Mouse (Mus musculus): Measurements from ENCODE around the gene Gins1. TPM values are rescaled to one million over a fixed set of nuclear protein-coding genes. Genes with fewer than 3 reads are reported as not detected.

Gene Gins1
- polyA plus RNA-seq, 1 experiment from 2014 or later: 18.7 TPM

GRCm38 (mm10) chr2:150965951-150966350 lies 60.8 kb downstream of the Gins1 start:
- no peak for ATAC-seq
- 84% methylated on average over 10 of the region's 10 CpGs for WGBS (ENCODE audit: insufficient replicate concordance)
- no peak for DNase-seq
- Histone ChIP-seq H3K4me1 (ENCODE audit: insufficient read depth) (no peaks in the 10 kb centered on the region), H3K9me3 (ENCODE audit: low read length) (no peaks in the 10 kb centered on the region), H3K4me3 (ENCODE audit: low read depth, low read length) (no peak overlapping the region), H3K9ac (replicated peaks) (no peak overlapping the region), H3K4me2 (ENCODE audit: low read depth, low read length) (no peak overlapping the region), H3K27ac (ENCODE audit: low read depth) (no peak overlapping the region), H3K36me3 (replicated peaks; ENCODE audit: insufficient read depth, low read length) (no peaks in the 10 kb centered on the region), H3K27me3 (ENCODE audit: insufficient read depth, low read length) (no peaks in the 10 kb centered on the region)
- TF ChIP-seq EP300 (IDR thresholded peaks at IDR 0.05; ENCODE audit: low read depth) (no peak), CTCF (IDR thresholded peaks at IDR 0.05; ENCODE audit: low read depth) (no peak)

- 91% methylated on average over 2 of the region's 2 CpGs for WGBS (ENCODE audit: insufficient replicate concordance)
- no peak for TF ChIP-seq EP300 (IDR thresholded peaks at IDR 0.05; ENCODE audit: low read depth)
- TF ChIP-seq CTCF (IDR thresholded peaks at IDR 0.05; ENCODE audit: low read depth): no peak
Measured at GRCm38 (mm10) chr2:150967491-150967890, 62.3 kb downstream of the Gins1 start.

GRCm38 (mm10) chr2:150969231-150969630 lies 64.0 kb downstream of the Gins1 start:
- Histone ChIP-seq H3K4me2 (ENCODE audit: low read depth, low read length) (no peak overlapping the region), H3K27me3 (ENCODE audit: insufficient read depth, low read length) (no peaks in the 10 kb centered on the region), H3K27ac (ENCODE audit: low read depth) (no peak overlapping the region), H3K4me1 (ENCODE audit: insufficient read depth) (no peaks in the 10 kb centered on the region), H3K9me3 (ENCODE audit: low read length) (no peaks in the 10 kb centered on the region), H3K9ac (replicated peaks) (no peak overlapping the region), H3K4me3 (ENCODE audit: low read depth, low read length) (no peak overlapping the region), H3K36me3 (replicated peaks; ENCODE audit: insufficient read depth, low read length) (no peaks in the 10 kb centered on the region)
- 87% methylated on average over 2 of the region's 2 CpGs for WGBS (ENCODE audit: insufficient replicate concordance)
- DNase-seq: no peak
- no peak for ATAC-seq
- no peak for TF ChIP-seq EP300 (IDR thresholded peaks at IDR 0.05; ENCODE audit: low read depth)
- no peak for TF ChIP-seq CTCF (IDR thresholded peaks at IDR 0.05; ENCODE audit: low read depth)

More at GRCm38 (mm10) chr2:150967491-150967890, 62.3 kb downstream of the Gins1 start:
- no peak overlapping the region for H3K4me2 ChIP-seq (ENCODE audit: low read depth, low read length)
- H3K9ac ChIP-seq (replicated peaks): no peak overlapping the region
- DNase-seq (no peak), ATAC-seq (no peak)
- H3K9me3 ChIP-seq (ENCODE audit: low read length): no peaks in the 10 kb centered on the region
- no peaks in the 10 kb centered on the region for H3K27me3 ChIP-seq (ENCODE audit: insufficient read depth, low read length)
- no peaks in the 10 kb centered on the region for H3K36me3 ChIP-seq (replicated peaks; ENCODE audit: insufficient read depth, low read length)
- H3K4me3 ChIP-seq (ENCODE audit: low read depth, low read length): no peak overlapping the region
- H3K27ac ChIP-seq (ENCODE audit: low read depth): no peak overlapping the region
- H3K4me1 ChIP-seq (ENCODE audit: insufficient read depth): no peaks in the 10 kb centered on the region

GRCm38 (mm10) chr2:150971856-150972255 lies 66.7 kb downstream of the Gins1 start:
- H3K4me2 ChIP-seq (ENCODE audit: low read depth, low read length): no peak overlapping the region
- 89% methylated on average over 7 of the region's 7 CpGs for WGBS (ENCODE audit: insufficient replicate concordance)

GRCm38 (mm10) chr2:150972681-150973080 lies 67.5 kb downstream of the Gins1 start:
- TF ChIP-seq EP300 (IDR thresholded peaks at IDR 0.05; ENCODE audit: low read depth): no peak
- TF ChIP-seq CTCF (IDR thresholded peaks at IDR 0.05; ENCODE audit: low read depth): no peak
- Histone ChIP-seq H3K4me2 (ENCODE audit: low read depth, low read length) (no peak overlapping the region), H3K27me3 (ENCODE audit: insufficient read depth, low read length) (no peaks in the 10 kb centered on the region), H3K27ac (ENCODE audit: low read depth) (no peak overlapping the region), H3K4me1 (ENCODE audit: insufficient read depth) (0 out of 2 replicates have a peak, but pooled peaks cover 5% of the 10 kb centered on the region), H3K9ac (replicated peaks) (no peak overlapping the region), H3K4me3 (ENCODE audit: low read depth, low read length) (no peak overlapping the region), H3K9me3 (ENCODE audit: low read length) (no peaks in the 10 kb centered on the region), H3K36me3 (replicated peaks; ENCODE audit: insufficient read depth, low read length) (no peaks in the 10 kb centered on the region)
- WGBS (ENCODE audit: insufficient replicate concordance): 86% methylated on average over 3 of the region's 3 CpGs
- ATAC-seq (no peak), DNase-seq (peak; percentile 3)

More at GRCm38 (mm10) chr2:150971856-150972255, 66.7 kb downstream of the Gins1 start:
- Histone ChIP-seq H3K4me3 (ENCODE audit: low read depth, low read length) (no peak overlapping the region), H3K27me3 (ENCODE audit: insufficient read depth, low read length) (no peaks in the 10 kb centered on the region), H3K27ac (ENCODE audit: low read depth) (no peak overlapping the region), H3K9ac (replicated peaks) (no peak overlapping the region), H3K36me3 (replicated peaks; ENCODE audit: insufficient read depth, low read length) (no peaks in the 10 kb centered on the region), H3K9me3 (ENCODE audit: low read length) (no peaks in the 10 kb centered on the region), H3K4me1 (ENCODE audit: insufficient read depth) (no peaks in the 10 kb centered on the region)
- DNase-seq: peak; percentile 1
- ATAC-seq: no peak
- TF ChIP-seq CTCF (IDR thresholded peaks at IDR 0.05; ENCODE audit: low read depth) (no peak), EP300 (IDR thresholded peaks at IDR 0.05; ENCODE audit: low read depth) (no peak)

GRCm38 (mm10) chr2:150973401-150974115 lies 68.4 kb downstream of the Gins1 start:
- ATAC-seq (no peak), DNase-seq (peak; percentile 6)
- Histone ChIP-seq H3K9me3 (ENCODE audit: low read length) (no peaks in the 10 kb centered on the region), H3K4me2 (ENCODE audit: low read depth, low read length) (no peak overlapping the region), H3K27me3 (ENCODE audit: insufficient read depth, low read length) (no peaks in the 10 kb centered on the region), H3K27ac (ENCODE audit: low read depth) (no peak overlapping the region), H3K4me3 (ENCODE audit: low read depth, low read length) (no peak overlapping the region), H3K4me1 (ENCODE audit: insufficient read depth) (0 out of 2 replicates have a peak, but pooled peaks cover 7% of the 10 kb centered on the region), H3K36me3 (replicated peaks; ENCODE audit: insufficient read depth, low read length) (no peaks in the 10 kb centered on the region), H3K9ac (replicated peaks) (no peak overlapping the region)
- TF ChIP-seq CTCF (IDR thresholded peaks at IDR 0.05; ENCODE audit: low read depth) (no peak), EP300 (IDR thresholded peaks at IDR 0.05; ENCODE audit: low read depth) (no peak)
- WGBS (ENCODE audit: insufficient replicate concordance): 84% methylated on average over 8 of the region's 8 CpGs
